Mouse (Mus musculus) midbrain, postnatal 0 days (tissue): Measurements from ENCODE around the gene Insig1. TPM values are rescaled to one million over a fixed set of nuclear protein-coding genes. Genes with fewer than 3 reads are reported as not detected.

ENCODE experiments used
- ATAC-seq: fragments of 200-750 bp; cut with Nextera tagmentation; 2 replicates; pipeline ENCODE4 v1.8.0; 2017; ENCODE audit warnings: moderate number of reproducible peaks, mild to moderate bottlenecking, moderate TSS enrichment, moderate library complexity; ENCODE audit not compliant: low FRiP score
- DNase-seq: peaks from one replicate; pipeline ENCODE4 v3.0.0-alpha.2; 2015; ENCODE audit warnings: low spot score
- H3K27ac ChIP-seq: fragments of 300-500 bp; sonication (generic); 2 replicates; pipeline ENCODE4 v1.5.1; 2014; ENCODE audit warnings: low read depth, mild to moderate bottlenecking, low read length, mixed read lengths
- H3K27me3 ChIP-seq: fragments of 300-500 bp; sonication (generic); 2 replicates; pipeline ENCODE4 v1.6.1; 2014; ENCODE audit warnings: low read length, control low read depth, mixed read lengths; ENCODE audit not compliant: insufficient read depth
- H3K36me3 ChIP-seq: fragments of 300-500 bp; sonication (generic); 2 replicates; pipeline ENCODE4 v1.6.1; 2014; ENCODE audit warnings: low read length, control low read depth, mixed read lengths; ENCODE audit not compliant: insufficient read depth
- H3K4me1 ChIP-seq: fragments of 300-500 bp; sonication (generic); 2 replicates; pipeline ENCODE4 v1.6.1; 2014; ENCODE audit warnings: mild to moderate bottlenecking, control low read depth, antibody characterized with exemption, low read length, mixed read lengths; ENCODE audit not compliant: insufficient read depth
- H3K4me2 ChIP-seq: fragments of 300-500 bp; sonication (generic); 2 replicates; pipeline ENCODE4 v1.6.1; 2014; ENCODE audit warnings: low read depth, mild to moderate bottlenecking, low read length, mixed read lengths; ENCODE audit not compliant: poor library complexity, severe bottlenecking
- H3K4me3 ChIP-seq: fragments of 300-500 bp; sonication (generic); 2 replicates; pipeline ENCODE4 v1.5.1; 2014; ENCODE audit warnings: low read depth, mild to moderate bottlenecking, low read length, moderate library complexity
- H3K9ac ChIP-seq: fragments of 300-500 bp; sonication (generic); replicated peaks from 2 replicates; pipeline ENCODE4 v1.6.1; 2014; ENCODE audit warnings: mild to moderate bottlenecking, low read length, moderate library complexity, mixed read lengths; ENCODE audit not compliant: poor library complexity, severe bottlenecking
- H3K9me3 ChIP-seq: fragments of 300-500 bp; sonication (generic); 2 replicates; pipeline ENCODE4 v1.6.1; 2016; ENCODE audit warnings: low read length, control low read depth
- CTCF ChIP-seq: IDR thresholded peaks from 2 replicates; pipeline ENCODE4 v1.5.1; 2016; ENCODE audit warnings: antibody characterized with exemption, mild to moderate bottlenecking
- WGBS: fragments of 180-500 bp; shearing (Covaris S2); extraction: QIAGEN DNeasy Blood & Tissue Kit; methylation state at CpG from one replicate; pipeline ENCODE4 v1.1.7; 2014; 5-methylcytosine and 5-hydroxymethylcytosine counted together
- polyA plus RNA-seq: library from polyadenylated mRNA; unstranded; fragments of >200 nt; fragmentation: Nextera tagmentation; extraction: Ambion mirVana; gene quantifications from 2 replicates; pipeline ENCODE4 v1.2.1, GENCODE M21; 2015
- total RNA-seq: library from RNA; depleted of rRNA; stranded (reverse); fragments of >200 nt; gene quantifications from 2 replicates; pipeline ENCODE4 v1.2.3, GENCODE M21; 2014

The Insig1 gene
- total and polyA plus RNA-seq, 2 experiments from 2014 or later: 97.9 to 164 TPM

DNA sequence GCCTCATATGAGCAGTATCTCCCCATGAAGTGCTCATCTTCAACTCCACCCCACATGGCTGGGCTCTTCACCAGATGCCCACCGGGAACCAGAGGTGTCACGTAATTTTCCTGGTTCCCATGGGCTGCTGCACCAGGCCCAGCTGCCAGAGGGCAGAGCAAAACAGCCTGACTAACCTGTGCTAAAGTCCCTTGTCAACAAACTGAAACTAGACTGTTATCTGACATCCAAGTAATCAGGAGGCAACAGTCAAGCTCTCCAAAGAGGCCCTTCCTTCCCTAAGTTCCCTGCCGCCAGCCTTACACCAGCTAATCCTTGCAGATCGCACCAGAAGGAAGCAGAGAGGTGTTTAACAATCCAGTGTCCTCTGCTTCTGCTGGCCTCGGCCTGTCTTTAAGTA lies 4.9 kb upstream of the Insig1 start:
- DNase-seq (no peak), ATAC-seq (no peak)
- TF ChIP-seq CTCF: no peak
- Histone ChIP-seq H3K9me3 (no peaks in the 10 kb centered on the region), H3K4me1 (peaks cover 4% of the 10 kb centered on the region; the same call in 1 of the 2 replicates), H3K27ac (no peak overlapping the region), H3K36me3 (no peaks in the 10 kb centered on the region), H3K9ac (no peak overlapping the region), H3K4me3 (no peak overlapping the region), H3K27me3 (no peaks in the 10 kb centered on the region), H3K4me2 (no peak overlapping the region)
- WGBS: 74% methylated on average over 5 of the region's 5 CpGs

DNA sequence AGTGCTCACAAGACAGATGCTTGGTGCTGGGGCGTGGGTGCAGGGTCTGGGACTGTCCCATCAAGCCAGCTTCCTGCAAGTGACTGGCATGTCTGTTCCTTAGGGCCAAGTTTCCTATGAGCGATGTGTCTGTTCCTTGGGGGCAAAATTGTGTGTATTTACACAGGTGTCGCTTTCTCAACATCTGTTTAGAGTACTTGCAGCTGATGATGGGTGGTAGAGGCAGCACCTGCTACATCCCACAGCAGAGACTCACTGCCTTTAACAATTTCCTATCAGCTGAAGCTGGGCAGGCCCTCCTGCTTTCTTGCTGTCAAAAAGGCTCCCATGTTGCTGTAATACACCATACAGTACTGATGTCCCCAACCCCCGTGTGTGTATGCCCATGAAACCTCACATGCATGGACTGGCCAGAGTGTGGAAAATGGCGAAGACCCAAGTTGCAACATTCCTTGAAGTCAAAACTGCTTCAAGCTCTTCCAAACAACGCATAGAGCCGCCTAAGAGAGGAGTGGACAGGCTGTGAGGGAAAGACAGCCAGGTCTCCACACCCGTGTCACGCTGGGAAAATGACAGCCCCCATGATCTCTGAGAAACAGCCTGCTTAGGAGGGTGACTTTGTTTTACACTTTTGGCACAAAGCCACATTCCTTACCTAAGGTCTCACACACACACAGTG lies 875 bp upstream of the Insig1 start:
- H3K36me3 ChIP-seq: peaks cover 6% of the 10 kb centered on the region
- 20% methylated on average over 9 of the region's 9 CpGs for WGBS
- no peaks in the 10 kb centered on the region for H3K27me3 ChIP-seq
- peak overlapping the region; percentile 64 for H3K9ac ChIP-seq
- DNase-seq: no peak
- H3K4me1 ChIP-seq: peaks cover 10% of the 10 kb centered on the region
- H3K4me3 ChIP-seq: peak overlapping the region; percentile 91
- H3K4me2 ChIP-seq: peak overlapping the region; percentile 62
- no peak for TF ChIP-seq CTCF
- peak; percentile 0; the same call in 1 of the 2 replicates for ATAC-seq
- H3K27ac ChIP-seq: peak overlapping the region; percentile 89
- H3K9me3 ChIP-seq: no peaks in the 10 kb centered on the region

DNA sequence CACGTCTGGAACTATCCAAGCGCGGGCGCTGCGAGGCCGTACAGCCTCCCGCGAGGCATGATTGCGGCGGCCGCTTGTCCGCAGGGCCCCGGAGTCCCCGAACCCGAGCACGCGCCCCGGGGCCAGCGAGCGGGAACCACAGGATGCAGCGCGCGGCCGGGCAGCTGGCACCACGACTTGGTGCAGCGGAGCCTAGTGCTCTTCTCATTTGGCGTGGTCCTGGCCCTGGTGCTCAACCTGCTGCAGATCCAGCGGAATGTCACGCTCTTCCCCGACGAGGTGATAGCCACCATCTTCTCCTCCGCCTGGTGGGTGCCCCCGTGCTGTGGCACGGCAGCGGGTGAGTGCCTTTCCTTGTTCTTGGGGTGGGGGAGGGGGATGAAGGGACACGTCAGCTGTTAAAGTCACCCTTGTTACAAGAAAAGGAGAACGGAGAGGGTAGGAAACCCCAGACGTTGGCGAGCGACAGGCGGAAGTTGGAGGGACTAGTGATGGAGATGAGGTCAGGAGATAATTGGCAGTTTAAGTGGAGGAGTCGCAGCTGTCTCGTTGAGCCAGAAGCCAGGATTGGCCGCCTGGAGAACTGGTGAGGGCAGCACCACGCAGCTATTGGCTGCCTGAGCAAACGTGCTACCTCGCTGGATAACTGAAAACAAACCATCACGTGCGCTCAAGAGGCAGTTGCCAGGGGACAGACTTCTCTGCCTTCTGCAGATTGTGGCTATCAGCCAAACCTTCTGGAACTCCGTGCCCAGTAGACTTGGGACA lies 477 bp downstream of the Insig1 start:
- peaks cover 10% of the 10 kb centered on the region for H3K4me1 ChIP-seq
- 0 out of 2 replicates have a peak, but pooled peaks have one; percentile 1 for TF ChIP-seq CTCF
- WGBS: under 1% methylated on average over 50 of the region's 50 CpGs
- DNase-seq (peak; percentile 97), ATAC-seq (peak; percentile 84)
- no peaks in the 10 kb centered on the region for H3K27me3 ChIP-seq
- H3K4me3 ChIP-seq: peak overlapping the region; percentile 91
- H3K4me2 ChIP-seq: peak overlapping the region; percentile 94
- peaks cover 20% of the 10 kb centered on the region for H3K36me3 ChIP-seq
- H3K9me3 ChIP-seq: no peaks in the 10 kb centered on the region
- peak overlapping the region; percentile 77 for H3K9ac ChIP-seq
- peak overlapping the region; percentile 89 for H3K27ac ChIP-seq

DNA sequence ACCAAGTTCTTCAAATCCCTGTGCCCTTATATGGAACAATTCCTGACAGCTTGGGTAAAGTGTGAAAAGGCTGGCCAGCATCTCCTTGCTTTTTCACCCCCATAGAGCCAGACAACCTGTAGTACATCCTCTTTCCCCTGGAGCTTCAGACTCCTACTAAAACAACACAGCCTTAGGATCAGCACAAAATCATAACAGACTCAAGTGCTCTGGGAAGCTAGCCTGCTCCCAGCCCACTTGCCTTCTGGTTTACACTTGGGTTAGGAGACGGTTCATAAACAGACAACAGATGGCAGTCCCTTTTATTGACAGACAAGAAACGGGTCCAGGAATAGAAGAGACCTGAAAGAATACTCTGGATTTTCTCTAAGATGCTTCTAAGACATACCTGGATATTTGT lies 8.3 kb downstream of the Insig1 start:
- no peak overlapping the region for H3K9ac ChIP-seq
- ATAC-seq: no peak
- H3K27ac ChIP-seq: no peak overlapping the region
- 68% methylated on average over 2 of the region's 2 CpGs for WGBS
- no peaks in the 10 kb centered on the region for H3K4me1 ChIP-seq
- no peak overlapping the region for H3K4me3 ChIP-seq
- DNase-seq: no peak
- H3K4me2 ChIP-seq: no peak overlapping the region
- no peak for TF ChIP-seq CTCF
- H3K36me3 ChIP-seq: peaks cover 20% of the 10 kb centered on the region
- no peaks in the 10 kb centered on the region for H3K9me3 ChIP-seq
- H3K27me3 ChIP-seq: no peaks in the 10 kb centered on the region

DNA sequence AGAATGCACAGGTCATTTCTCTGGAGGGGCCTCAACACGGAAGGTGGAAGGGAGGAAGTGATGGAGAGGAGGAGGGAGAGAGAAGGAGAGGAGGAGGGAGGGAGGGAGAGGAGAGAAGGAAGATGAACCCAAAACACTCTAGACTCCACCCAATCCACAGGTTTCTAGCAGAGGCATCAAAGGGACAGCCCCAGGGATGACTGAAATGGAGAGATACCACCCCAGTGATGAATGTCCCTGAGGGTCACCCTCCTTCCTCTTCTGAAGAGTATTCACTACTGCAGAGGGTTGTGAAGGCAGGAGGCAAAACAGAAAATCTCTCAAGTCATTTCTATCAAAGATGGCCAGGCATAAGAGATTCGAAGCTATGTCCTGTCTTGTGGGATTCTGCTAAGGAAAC lies 10.0 kb downstream of the Insig1 start:
- Histone ChIP-seq H3K9me3 (no peaks in the 10 kb centered on the region), H3K9ac (no peak overlapping the region), H3K27me3 (no peaks in the 10 kb centered on the region), H3K4me3 (no peak overlapping the region), H3K4me2 (no peak overlapping the region), H3K27ac (no peak overlapping the region), H3K4me1 (no peaks in the 10 kb centered on the region), H3K36me3 (peaks cover 5% of the 10 kb centered on the region)
- no peak for TF ChIP-seq CTCF
- ATAC-seq: no peak
- 82% methylated on average over 2 of the region's 2 CpGs for WGBS
- DNase-seq: no peak

DNA sequence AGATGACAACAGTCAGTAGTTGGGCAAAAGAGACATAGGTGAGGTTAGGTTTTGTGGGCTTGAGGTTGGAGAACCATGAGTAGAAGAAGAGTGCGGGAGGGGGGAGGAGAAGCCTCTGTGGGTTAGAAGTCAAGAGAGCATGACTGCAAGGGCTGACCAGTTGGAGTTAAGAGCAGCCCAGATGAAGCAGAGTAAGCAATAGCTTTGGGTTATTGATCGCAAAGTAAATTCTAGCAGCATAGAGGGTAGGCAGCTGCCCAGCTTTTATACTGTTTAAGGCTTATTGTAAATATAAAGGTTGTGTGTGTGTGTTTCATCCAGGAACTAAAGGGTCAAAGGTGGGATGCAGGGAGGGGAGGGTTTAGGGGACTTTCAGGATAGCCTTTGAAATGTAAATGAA lies 10.7 kb downstream of the Insig1 start:
- Histone ChIP-seq H3K4me3 (no peak overlapping the region), H3K9ac (no peak overlapping the region), H3K27ac (no peak overlapping the region), H3K27me3 (no peaks in the 10 kb centered on the region), H3K4me2 (no peak overlapping the region), H3K9me3 (no peaks in the 10 kb centered on the region), H3K36me3 (no peaks in the 10 kb centered on the region), H3K4me1 (no peaks in the 10 kb centered on the region)
- ATAC-seq (no peak), DNase-seq (no peak)
- no peak for TF ChIP-seq CTCF
- WGBS: 91% methylated on average over 2 of the region's 2 CpGs
